21 mouse cellular contexts compared by ENCODE assay signal in the genomic region with DNA sequence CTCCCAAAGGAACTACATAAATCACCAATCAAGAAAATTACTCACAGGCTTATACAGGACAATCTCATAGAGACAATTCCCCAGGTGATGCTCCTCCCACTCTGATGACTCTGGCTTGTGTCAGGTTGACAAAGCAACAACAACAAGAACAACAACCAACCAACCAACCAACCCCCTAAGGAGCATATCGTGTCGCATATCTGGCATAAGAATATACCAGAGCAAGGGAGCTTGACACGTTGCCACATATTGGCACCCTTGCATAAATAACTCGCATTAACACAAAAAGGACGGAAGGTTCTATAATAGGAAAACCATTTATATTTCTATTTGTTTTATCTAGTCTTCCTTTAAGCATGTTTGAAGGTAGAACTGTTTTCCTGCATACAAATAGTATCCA.
A peak's percentile ranks its signal among the peaks of the same experiment; 100 is the strongest.
DNase-seq lines count a peak whose midpoint lies in the region; ATAC-seq lines count a peak whose summit lies in the region.
"Had no signal": no experiment of that assay in that cellular context is flagged by ENCODE, and none has a peak within 500 bp of the region (broad histone marks: within the 10 kb centered on the region; RNA-seq: fewer than 3 reads in every experiment).

No protein-coding gene starts in this region.

- DNase-seq in hindbrain, embryonic 10.5 days (ENCODE audit: low spot score), result no peak
- DNase-seq in right cerebral cortex, postnatal 4 days, result no peak
- no peak for DNase-seq in gastrocnemius, adult 18-20 months (ENCODE audit: low spot score)
- DNase-seq: adrenal gland, adult 2 months; heart, postnatal 36 days; kidney, postnatal 10 days; liver; lung, postnatal 36 days; retina, postnatal 1 day; right cerebral cortex, postnatal 25 days; thymus, postnatal 14 days had no signal

- peak overlapping the region; percentile 41; the same call in 1 of the 2 replicates for H3K4me2 ChIP-seq in hindbrain, embryonic 15.5 days
- H3K4me2 ChIP-seq in forebrain, embryonic 16.5 days (ENCODE audit: low read length), result peak overlapping the region; percentile 43
- H3K4me2 ChIP-seq in neural tube, embryonic 14.5 days (ENCODE audit: low read depth, low read length), result 0 out of 2 replicates have a peak overlapping the region, but pooled peaks have one; percentile 24
- H3K4me2 ChIP-seq: embryonic facial prominence, embryonic 12.5 days; heart, embryonic 15.5 days; liver, embryonic 15.5 days; lung, embryonic 15.5 days had no signal

- no peak overlapping the region for H3K4me3 ChIP-seq in hindbrain, embryonic 15.5 days
- no peak overlapping the region for H3K4me3 ChIP-seq in hindbrain, embryonic 10.5 days
- no peak overlapping the region for H3K4me3 ChIP-seq in forebrain, embryonic 16.5 days (replicated peaks; ENCODE audit: low read length)
- no peak overlapping the region for H3K4me3 ChIP-seq in macrophage (ENCODE audit: inconsistent target)
- H3K4me3 ChIP-seq in neural tube, embryonic 14.5 days (ENCODE audit: low read depth, low read length), result no peak overlapping the region
- H3K4me3 ChIP-seq: embryonic facial prominence, embryonic 12.5 days; erythroblast, embryonic 14.5 days; heart, embryonic 15.5 days; limb, embryonic 10.5 days; liver, embryonic 15.5 days; lung, embryonic 15.5 days had no signal

- no peaks in the 10 kb centered on the region for H3K9me3 ChIP-seq in hindbrain, embryonic 15.5 days
- no peaks in the 10 kb centered on the region for H3K9me3 ChIP-seq in hindbrain, embryonic 10.5 days
- no peaks in the 10 kb centered on the region for H3K9me3 ChIP-seq in forebrain, embryonic 16.5 days (ENCODE audit: control insufficient read depth, low read length)
- H3K9me3 ChIP-seq in neural tube, embryonic 14.5 days (ENCODE audit: control insufficient read depth, low read length), result no peaks in the 10 kb centered on the region
- H3K9me3 ChIP-seq: embryonic facial prominence, embryonic 12.5 days; heart, embryonic 15.5 days; limb, embryonic 10.5 days; liver, embryonic 15.5 days; lung, embryonic 15.5 days had no signal

- H3K36me3 ChIP-seq in hindbrain, embryonic 15.5 days, result no peaks in the 10 kb centered on the region
- H3K36me3 ChIP-seq in hindbrain, embryonic 10.5 days, result no peaks in the 10 kb centered on the region
- no peaks in the 10 kb centered on the region for H3K36me3 ChIP-seq in forebrain, embryonic 16.5 days (ENCODE audit: control insufficient read depth, insufficient read depth)
- H3K36me3 ChIP-seq in macrophage (ENCODE audit: inconsistent target), result no peaks in the 10 kb centered on the region
- no peaks in the 10 kb centered on the region for H3K36me3 ChIP-seq in neural tube, embryonic 14.5 days (ENCODE audit: control insufficient read depth, insufficient read depth, low read length)
- H3K36me3 ChIP-seq: embryonic facial prominence, embryonic 12.5 days; heart, embryonic 15.5 days; limb, embryonic 10.5 days; liver, embryonic 15.5 days; lung, embryonic 15.5 days had no signal

- ATAC-seq in hindbrain, embryonic 15.5 days (ENCODE audit: low FRiP score, low read depth), result no peak
- ATAC-seq in forebrain, embryonic 16.5 days, result peak; percentile 29
- ATAC-seq in neural tube, embryonic 14.5 days (ENCODE audit: low read depth), result peak; percentile 28; the same call in 1 of the 2 replicates

- peaks cover 8% of the 10 kb centered on the region; the same call in 1 of the 2 replicates for H3K4me1 ChIP-seq in hindbrain, embryonic 15.5 days (replicated peaks)
- H3K4me1 ChIP-seq in hindbrain, embryonic 10.5 days (replicated peaks), result peaks cover 3% of the 10 kb centered on the region; the same call in 1 of the 2 replicates
- peaks cover 15% of the 10 kb centered on the region for H3K4me1 ChIP-seq in forebrain, embryonic 16.5 days (replicated peaks; ENCODE audit: control insufficient read depth, insufficient read depth, low read length)
- peaks cover 5% of the 10 kb centered on the region; the same call in 1 of the 2 replicates for H3K4me1 ChIP-seq in neural tube, embryonic 14.5 days (ENCODE audit: control insufficient read depth, insufficient read depth, low read length)
- H3K4me1 ChIP-seq: embryonic facial prominence, embryonic 12.5 days; heart, embryonic 15.5 days had no signal

- H3K27me3 ChIP-seq in hindbrain, embryonic 15.5 days, result no peaks in the 10 kb centered on the region
- no peaks in the 10 kb centered on the region for H3K27me3 ChIP-seq in hindbrain, embryonic 10.5 days (ENCODE audit: insufficient read depth, poor library complexity, severe bottlenecking)
- no peaks in the 10 kb centered on the region for H3K27me3 ChIP-seq in forebrain, embryonic 16.5 days (replicated peaks; ENCODE audit: control insufficient read depth, insufficient read depth, low read length)
- H3K27me3 ChIP-seq in neural tube, embryonic 14.5 days (ENCODE audit: control insufficient read depth, insufficient read depth, low read length), result no peaks in the 10 kb centered on the region
- H3K27me3 ChIP-seq: embryonic facial prominence, embryonic 12.5 days; heart, embryonic 15.5 days; liver, embryonic 15.5 days; lung, embryonic 15.5 days had no signal

- WGBS in hindbrain, embryonic 15.5 days, result 62% methylated on average over 5 of the region's 5 CpGs
- 92% methylated on average over 5 of the region's 5 CpGs for WGBS in hindbrain, embryonic 10.5 days
- WGBS in forebrain, embryonic 16.5 days, result 38% methylated on average over 5 of the region's 5 CpGs
- 94% methylated on average over 5 of the region's 5 CpGs for WGBS in macrophage (ENCODE audit: missing documents)
- WGBS in neural tube, embryonic 14.5 days, result 64% methylated on average over 5 of the region's 5 CpGs

- H3K79me2 ChIP-seq in macrophage (ENCODE audit: inconsistent target), result no peaks in the 10 kb centered on the region

- H3K9ac ChIP-seq in hindbrain, embryonic 15.5 days, result no peak overlapping the region
- no peak overlapping the region for H3K9ac ChIP-seq in forebrain, embryonic 16.5 days (replicated peaks; ENCODE audit: low read depth, low read length)
- no peak overlapping the region for H3K9ac ChIP-seq in neural tube, embryonic 14.5 days (replicated peaks; ENCODE audit: low read depth, low read length)
- H3K9ac ChIP-seq: embryonic facial prominence, embryonic 12.5 days; heart, embryonic 15.5 days; liver, embryonic 15.5 days; lung, embryonic 15.5 days had no signal

- no peak overlapping the region for H3K27ac ChIP-seq in hindbrain, embryonic 15.5 days (replicated peaks)
- H3K27ac ChIP-seq in hindbrain, embryonic 10.5 days, result no peak overlapping the region
- no peak overlapping the region for H3K27ac ChIP-seq in forebrain, embryonic 16.5 days (ENCODE audit: low read length)
- H3K27ac ChIP-seq in macrophage, result peak overlapping the region; percentile 65
- no peak overlapping the region for H3K27ac ChIP-seq in neural tube, embryonic 14.5 days (ENCODE audit: low read depth, low read length)
- H3K27ac ChIP-seq: embryonic facial prominence, embryonic 12.5 days; heart, embryonic 15.5 days; limb, embryonic 10.5 days; liver, embryonic 15.5 days; lung, embryonic 15.5 days had no signal
